Mouse (Mus musculus) heart, adult 2 months (tissue): ENCODE measurements around the gene Ttc28.

Experiments used
- CTCF ChIP-seq: fragments of 200-600 bp; IDR thresholded peaks from 2 replicates; pipeline ENCODE4 v1.8.1; 2022; ENCODE audit warnings: antibody characterized with exemption, mild to moderate bottlenecking, moderate library complexity
- EP300 ChIP-seq: fragments of 200-500 bp; IDR thresholded peaks from 2 replicates; pipeline ENCODE4 v1.6.1; 2011; ENCODE audit warnings: low read depth, low read length, control low read depth; ENCODE audit not compliant: insufficient read depth
- POLR2A ChIP-seq: fragments of 200-500 bp; IDR thresholded peaks from 2 replicates; pipeline ENCODE4 v1.6.1; 2011; ENCODE audit warnings: mild to moderate bottlenecking, low read depth, low read length, control low read depth; ENCODE audit not compliant: insufficient read depth

GRCm38 (mm10) chr5:110949791-110950190 lies 70.2 kb downstream of the Ttc28 start:
- no peak for TF ChIP-seq EP300
- no peak for TF ChIP-seq POLR2A
- no peak; the same call in 1 of the 2 replicates for TF ChIP-seq CTCF
